Mouse (Mus musculus): ENCODE measurements around the gene Selenom. TPM values are rescaled to one million over a fixed set of nuclear protein-coding genes. Genes with fewer than 3 reads are reported as not detected.

Selenom gene
- polyA plus RNA-seq (2016; fragmentation: Nextera tagmentation; extraction: Ambion mirVana), result 79.4 and 80.2 TPM in 2 replicates

GRCm38 (mm10) chr11:3514529-3515054 is at the start of gene Selenom:
Gene Selenom, plus strand, starts transcription at chr11:3514684.
- Histone ChIP-seq H3K27me3 (peaks cover 35% of the 10 kb centered on the region), H3K4me1 (replicated peaks) (peaks cover 21% of the 10 kb centered on the region), H3K9me3 (no peaks in the 10 kb centered on the region), H3K36me3 (peaks cover 8% of the 10 kb centered on the region), H3K4me3 (replicated peaks) (peak within 1 kb of the TSS; percentile 57), H3K27ac (no peak within 1 kb of the TSS), H3K4me2 (peak within 1 kb of the TSS; percentile 65), H3K9ac (replicated peaks) (peak within 1 kb of the TSS; percentile 70)
- under 1% methylated on average over 26 of the region's 26 CpGs for WGBS
- ATAC-seq (ENCODE audit: insufficient number of reproducible peaks, insufficient read depth, low FRiP score, low TSS enrichment, low read depth), result peak; percentile 68

GRCm38 (mm10) chr11:3471448-3471850 is 43.0 kb upstream of the Selenom start:
- H3K27ac ChIP-seq, result no peak overlapping the region
- H3K9ac ChIP-seq (replicated peaks), result no peak overlapping the region
- no peaks in the 10 kb centered on the region for H3K4me1 ChIP-seq (replicated peaks)
- H3K9me3 ChIP-seq, result no peaks in the 10 kb centered on the region
- no peak for ATAC-seq (ENCODE audit: insufficient number of reproducible peaks, insufficient read depth, low FRiP score, low TSS enrichment, low read depth)
- H3K36me3 ChIP-seq, result no peaks in the 10 kb centered on the region
- no peak overlapping the region; the same call in 1 of the 2 replicates for H3K4me2 ChIP-seq
- WGBS, result 23% methylated on average over 11 of the region's 11 CpGs
- no peaks in the 10 kb centered on the region for H3K27me3 ChIP-seq
- H3K4me3 ChIP-seq (replicated peaks), result no peak overlapping the region

GRCm38 (mm10) chr11:3472484-3472883 is 42.0 kb upstream of the Selenom start:
- no peaks in the 10 kb centered on the region for H3K9me3 ChIP-seq
- H3K27me3 ChIP-seq, result no peaks in the 10 kb centered on the region
- no peak overlapping the region for H3K27ac ChIP-seq
- no peaks in the 10 kb centered on the region for H3K4me1 ChIP-seq (replicated peaks)
- H3K4me3 ChIP-seq (replicated peaks), result no peak overlapping the region
- H3K9ac ChIP-seq (replicated peaks), result no peak overlapping the region
- no peak overlapping the region for H3K4me2 ChIP-seq
- ATAC-seq (ENCODE audit: insufficient number of reproducible peaks, insufficient read depth, low FRiP score, low TSS enrichment, low read depth), result no peak
- H3K36me3 ChIP-seq, result no peaks in the 10 kb centered on the region
- WGBS, result 35% methylated on average over 1 of the region's 1 CpGs

- H3K27me3 ChIP-seq, result no peaks in the 10 kb centered on the region
- H3K9ac ChIP-seq (replicated peaks), result no peak overlapping the region
- no peak overlapping the region for H3K27ac ChIP-seq
- H3K36me3 ChIP-seq, result no peaks in the 10 kb centered on the region
- H3K9me3 ChIP-seq, result no peaks in the 10 kb centered on the region
- no peaks in the 10 kb centered on the region for H3K4me1 ChIP-seq (replicated peaks)
- ATAC-seq (ENCODE audit: insufficient number of reproducible peaks, insufficient read depth, low FRiP score, low TSS enrichment, low read depth), result no peak
- H3K4me3 ChIP-seq (replicated peaks), result no peak overlapping the region
- H3K4me2 ChIP-seq, result no peak overlapping the region
- WGBS, result 79% methylated on average over 7 of the region's 7 CpGs
These were observed 39.9 kb upstream of the Selenom start for GRCm38 (mm10) chr11:3474480-3475115.

GRCm38 (mm10) chr11:3475489-3475888 is 39.0 kb upstream of the Selenom start:
- H3K36me3 ChIP-seq, result no peaks in the 10 kb centered on the region
- no peaks in the 10 kb centered on the region for H3K4me1 ChIP-seq (replicated peaks)
- no peaks in the 10 kb centered on the region for H3K27me3 ChIP-seq
- no peak overlapping the region for H3K27ac ChIP-seq
- ATAC-seq (ENCODE audit: insufficient number of reproducible peaks, insufficient read depth, low FRiP score, low TSS enrichment, low read depth), result no peak
- H3K9ac ChIP-seq (replicated peaks), result no peak overlapping the region
- no peak overlapping the region for H3K4me2 ChIP-seq
- H3K4me3 ChIP-seq (replicated peaks), result no peak overlapping the region
- H3K9me3 ChIP-seq, result no peaks in the 10 kb centered on the region

GRCm38 (mm10) chr11:3483980-3484642 is 30.4 kb upstream of the Selenom start:
- Histone ChIP-seq H3K4me3 (replicated peaks) (no peak overlapping the region), H3K4me2 (no peak overlapping the region), H3K36me3 (no peaks in the 10 kb centered on the region), H3K4me1 (replicated peaks) (peaks cover 12% of the 10 kb centered on the region), H3K9ac (replicated peaks) (peak overlapping the region; percentile 31; the same call in 1 of the 2 replicates), H3K27me3 (no peaks in the 10 kb centered on the region), H3K27ac (no peak overlapping the region), H3K9me3 (no peaks in the 10 kb centered on the region)
- ATAC-seq (ENCODE audit: insufficient number of reproducible peaks, insufficient read depth, low FRiP score, low TSS enrichment, low read depth), result no peak
- WGBS, result 63% methylated on average over 11 of the region's 11 CpGs

GRCm38 (mm10) chr11:3486349-3486748 is 28.1 kb upstream of the Selenom start:
- peaks cover 12% of the 10 kb centered on the region for H3K4me1 ChIP-seq (replicated peaks)
- no peaks in the 10 kb centered on the region for H3K27me3 ChIP-seq
- no peak overlapping the region for H3K9ac ChIP-seq (replicated peaks)
- no peak overlapping the region for H3K4me2 ChIP-seq
- no peaks in the 10 kb centered on the region for H3K36me3 ChIP-seq
- no peaks in the 10 kb centered on the region for H3K9me3 ChIP-seq
- no peak overlapping the region for H3K4me3 ChIP-seq (replicated peaks)
- WGBS, result 71% methylated on average over 7 of the region's 7 CpGs
- H3K27ac ChIP-seq, result no peak overlapping the region
- ATAC-seq (ENCODE audit: insufficient number of reproducible peaks, insufficient read depth, low FRiP score, low TSS enrichment, low read depth), result no peak

- WGBS, result 19% methylated on average over 11 of the region's 11 CpGs
- Histone ChIP-seq H3K9me3 (no peaks in the 10 kb centered on the region), H3K27me3 (no peaks in the 10 kb centered on the region), H3K4me3 (replicated peaks) (no peak within 1 kb of the TSS), H3K9ac (replicated peaks) (no peak within 1 kb of the TSS), H3K4me1 (replicated peaks) (peaks cover 8% of the 10 kb centered on the region), H3K4me2 (no peak within 1 kb of the TSS), H3K27ac (no peak within 1 kb of the TSS), H3K36me3 (no peaks in the 10 kb centered on the region)
- no peak; the same call in 1 of the 2 replicates for ATAC-seq (ENCODE audit: insufficient number of reproducible peaks, insufficient read depth, low FRiP score, low TSS enrichment, low read depth)
These were observed 26.4 kb upstream of the Selenom start, which contains the start of gene Pla2g3 for GRCm38 (mm10) chr11:3487952-3488570. Gene Pla2g3, plus strand, starts transcription at chr11:3488284.

GRCm38 (mm10) chr11:3489036-3489435 is 25.4 kb upstream of the Selenom start:
- ATAC-seq (ENCODE audit: insufficient number of reproducible peaks, insufficient read depth, low FRiP score, low TSS enrichment, low read depth), result no peak
- H3K27me3 ChIP-seq, result no peaks in the 10 kb centered on the region
- no peak overlapping the region for H3K4me3 ChIP-seq (replicated peaks)
- 79% methylated on average over 5 of the region's 5 CpGs for WGBS
- H3K36me3 ChIP-seq, result no peaks in the 10 kb centered on the region
- H3K9me3 ChIP-seq, result no peaks in the 10 kb centered on the region
- peaks cover 8% of the 10 kb centered on the region for H3K4me1 ChIP-seq (replicated peaks)
- H3K27ac ChIP-seq, result no peak overlapping the region
- H3K9ac ChIP-seq (replicated peaks), result no peak overlapping the region
- no peak overlapping the region for H3K4me2 ChIP-seq

- Histone ChIP-seq H3K27ac (no peak overlapping the region), H3K4me2 (no peak overlapping the region), H3K27me3 (no peaks in the 10 kb centered on the region), H3K9ac (replicated peaks) (no peak overlapping the region), H3K4me1 (replicated peaks) (peaks cover 13% of the 10 kb centered on the region), H3K9me3 (no peaks in the 10 kb centered on the region), H3K36me3 (no peaks in the 10 kb centered on the region), H3K4me3 (replicated peaks) (no peak overlapping the region)
- no peak for ATAC-seq (ENCODE audit: insufficient number of reproducible peaks, insufficient read depth, low FRiP score, low TSS enrichment, low read depth)
- 47% methylated on average over 4 of the region's 4 CpGs for WGBS
These were observed 21.7 kb upstream of the Selenom start for GRCm38 (mm10) chr11:3492748-3493147.

- ATAC-seq (ENCODE audit: insufficient number of reproducible peaks, insufficient read depth, low FRiP score, low TSS enrichment, low read depth), result no peak
These were observed 19.6 kb upstream of the Selenom start for GRCm38 (mm10) chr11:3494857-3495256.

More at GRCm38 (mm10) chr11:3494857-3495256, 19.6 kb upstream of the Selenom start:
- Histone ChIP-seq H3K36me3 (no peaks in the 10 kb centered on the region), H3K9ac (replicated peaks) (0 out of 2 replicates have a peak overlapping the region, but pooled peaks have one; percentile 34), H3K9me3 (no peaks in the 10 kb centered on the region), H3K4me2 (no peak overlapping the region), H3K27ac (no peak overlapping the region), H3K27me3 (no peaks in the 10 kb centered on the region), H3K4me1 (replicated peaks) (0 out of 2 replicates have a peak, but pooled peaks cover 7% of the 10 kb centered on the region), H3K4me3 (replicated peaks) (no peak overlapping the region)
- WGBS, result 79% methylated on average over 17 of the region's 17 CpGs
